Mouse (Mus musculus) embryonic facial prominence, embryonic 14.5 days (tissue): Measurements from ENCODE around the gene Svopl. TPM values are rescaled to one million over a fixed set of nuclear protein-coding genes. Genes with fewer than 3 reads are reported as not detected.

Experiments
- ATAC-seq: fragments of 200-750 bp; cut with Nextera tagmentation; 2 replicates; pipeline ENCODE4 v1.8.0; 2017; ENCODE audit warnings: low read depth, moderate number of reproducible peaks, moderate TSS enrichment
- DNase-seq: peaks from one replicate; pipeline ENCODE4 v3.0.0-alpha.2; 2015; ENCODE audit warnings: low spot score
- H3K27ac ChIP-seq: fragments of 300-500 bp; sonication (generic); replicated peaks from 2 replicates; pipeline ENCODE4 v1.5.1; 2014; ENCODE audit warnings: low read depth, mild to moderate bottlenecking, low read length, moderate library complexity
- H3K27me3 ChIP-seq: fragments of 300-500 bp; sonication (generic); replicated peaks from 2 replicates; pipeline ENCODE4 v1.6.1; 2014; ENCODE audit warnings: low read length; ENCODE audit not compliant: control insufficient read depth, insufficient read depth
- H3K36me3 ChIP-seq: fragments of 300-500 bp; sonication (generic); 2 replicates; pipeline ENCODE4 v1.6.1; 2014; ENCODE audit warnings: low read length, mixed read lengths; ENCODE audit not compliant: control insufficient read depth, insufficient read depth
- H3K4me1 ChIP-seq: fragments of 300-500 bp; sonication (generic); 2 replicates; pipeline ENCODE4 v1.6.1; 2014; ENCODE audit warnings: antibody characterized with exemption, low read length; ENCODE audit not compliant: control insufficient read depth, insufficient read depth
- H3K4me2 ChIP-seq: fragments of 300-500 bp; sonication (generic); 2 replicates; pipeline ENCODE4 v1.6.1; 2014; ENCODE audit warnings: low read depth, mild to moderate bottlenecking, low read length, moderate library complexity, mixed read lengths
- H3K4me3 ChIP-seq: fragments of 300-500 bp; sonication (generic); 2 replicates; pipeline ENCODE4 v1.5.1; 2014; ENCODE audit warnings: low read depth, mild to moderate bottlenecking, low read length
- H3K9ac ChIP-seq: fragments of 300-500 bp; sonication (generic); 2 replicates; pipeline ENCODE4 v1.6.1; 2014; ENCODE audit warnings: low read depth, mild to moderate bottlenecking, low read length, moderate library complexity, mixed read lengths
- H3K9me3 ChIP-seq: fragments of 300-500 bp; sonication (generic); 2 replicates; pipeline ENCODE4 v1.6.1; 2016; ENCODE audit warnings: low read length; ENCODE audit not compliant: control insufficient read depth
- WGBS: fragments of 180-500 bp; shearing (Covaris S2); extraction: QIAGEN DNeasy Blood & Tissue Kit; methylation state at CpG from one replicate; pipeline ENCODE4 v1.1.7; 2014; 5-methylcytosine and 5-hydroxymethylcytosine counted together
- polyA plus RNA-seq: library from polyadenylated mRNA; unstranded; fragments of >200 nt; fragmentation: Nextera tagmentation; extraction: Ambion mirVana; gene quantifications from 2 replicates; pipeline ENCODE4 v1.2.1, GENCODE M21; 2014

Svopl gene
- 3.8 and 6.0 TPM in 2 replicates for polyA plus RNA-seq

GRCm38 (mm10) chr6:38046838-38047237 lies at the start of gene Svopl:
Gene Svopl, minus strand, starts transcription at chr6:38046996.
- 10% methylated on average over 6 of the region's 6 CpGs for WGBS
- Histone ChIP-seq H3K9ac (no peak within 1 kb of the TSS), H3K9me3 (no peaks in the 10 kb centered on the region), H3K4me1 (peaks cover 10% of the 10 kb centered on the region), H3K4me2 (no peak within 1 kb of the TSS), H3K36me3 (no peaks in the 10 kb centered on the region), H3K27ac (peak within 1 kb of the TSS; percentile 29; the same call in 1 of the 2 replicates), H3K4me3 (no peak within 1 kb of the TSS), H3K27me3 (no peaks in the 10 kb centered on the region)
- no peak for ATAC-seq
- peak; percentile 47 for DNase-seq

- ATAC-seq (no peak), DNase-seq (no peak)
- H3K4me1 ChIP-seq: no peaks in the 10 kb centered on the region
- 87% methylated on average over 10 of the region's 10 CpGs for WGBS
- no peak overlapping the region for H3K27ac ChIP-seq
- no peaks in the 10 kb centered on the region for H3K27me3 ChIP-seq
- H3K4me3 ChIP-seq: no peak overlapping the region
- no peak overlapping the region for H3K9ac ChIP-seq
- no peaks in the 10 kb centered on the region for H3K36me3 ChIP-seq
- no peaks in the 10 kb centered on the region; the same call in 1 of the 2 replicates for H3K9me3 ChIP-seq
- no peak overlapping the region for H3K4me2 ChIP-seq
Measured at GRCm38 (mm10) chr6:38094701-38095100, 47.9 kb upstream of the Svopl start.

GRCm38 (mm10) chr6:38092539-38092938 lies 45.7 kb upstream of the Svopl start:
- no peaks in the 10 kb centered on the region for H3K27me3 ChIP-seq
- no peak overlapping the region for H3K4me3 ChIP-seq
- no peak overlapping the region for H3K9ac ChIP-seq
- H3K4me1 ChIP-seq: no peaks in the 10 kb centered on the region
- no peak overlapping the region for H3K4me2 ChIP-seq
- H3K27ac ChIP-seq: no peak overlapping the region
- no peaks in the 10 kb centered on the region for H3K36me3 ChIP-seq
- 93% methylated on average over 8 of the region's 8 CpGs for WGBS
- DNase-seq: no peak
- ATAC-seq: no peak
- H3K9me3 ChIP-seq: no peaks in the 10 kb centered on the region; the same call in 1 of the 2 replicates

GRCm38 (mm10) chr6:38087242-38088026 lies 40.6 kb upstream of the Svopl start:
- ATAC-seq: no peak
- 71% methylated on average over 9 of the region's 9 CpGs for WGBS

GRCm38 (mm10) chr6:38083204-38083603 lies 36.4 kb upstream of the Svopl start:
- H3K9ac ChIP-seq: no peak overlapping the region
- no peaks in the 10 kb centered on the region for H3K27me3 ChIP-seq
- DNase-seq (peak; percentile 22), ATAC-seq (no peak)
- H3K36me3 ChIP-seq: no peaks in the 10 kb centered on the region
- H3K4me2 ChIP-seq: no peak overlapping the region
- WGBS: 36% methylated on average over 4 of the region's 4 CpGs
- no peak overlapping the region for H3K27ac ChIP-seq
- H3K4me1 ChIP-seq: peaks cover 14% of the 10 kb centered on the region
- no peaks in the 10 kb centered on the region for H3K9me3 ChIP-seq
- H3K4me3 ChIP-seq: no peak overlapping the region

More at GRCm38 (mm10) chr6:38087242-38088026, 40.6 kb upstream of the Svopl start:
- H3K9ac ChIP-seq: no peak overlapping the region
- no peak overlapping the region for H3K4me3 ChIP-seq
- no peak for DNase-seq
- H3K27ac ChIP-seq: no peak overlapping the region
- H3K27me3 ChIP-seq: no peaks in the 10 kb centered on the region
- H3K4me1 ChIP-seq: peaks cover 3% of the 10 kb centered on the region
- H3K4me2 ChIP-seq: no peak overlapping the region
- H3K36me3 ChIP-seq: no peaks in the 10 kb centered on the region
- H3K9me3 ChIP-seq: no peaks in the 10 kb centered on the region; the same call in 1 of the 2 replicates

GRCm38 (mm10) chr6:38081727-38082341 lies 35.0 kb upstream of the Svopl start:
- Histone ChIP-seq H3K4me3 (no peak overlapping the region), H3K9ac (no peak overlapping the region), H3K27me3 (no peaks in the 10 kb centered on the region), H3K36me3 (no peaks in the 10 kb centered on the region), H3K4me1 (peaks cover 14% of the 10 kb centered on the region), H3K4me2 (no peak overlapping the region), H3K27ac (peak overlapping the region; percentile 52; the same call in 1 of the 2 replicates), H3K9me3 (no peaks in the 10 kb centered on the region)
- ATAC-seq: peak; percentile 75
- DNase-seq: peak; percentile 68
- WGBS: 35% methylated on average over 11 of the region's 11 CpGs

- Histone ChIP-seq H3K4me1 (peaks cover 14% of the 10 kb centered on the region), H3K4me2 (no peak overlapping the region), H3K36me3 (no peaks in the 10 kb centered on the region), H3K9me3 (0 out of 2 replicates have a peak, but pooled peaks cover under 1% of the 10 kb centered on the region), H3K27me3 (no peaks in the 10 kb centered on the region), H3K27ac (no peak overlapping the region; the same call in 1 of the 2 replicates), H3K9ac (no peak overlapping the region), H3K4me3 (no peak overlapping the region)
- DNase-seq (peak; percentile 41), ATAC-seq (no peak)
- WGBS: 57% methylated on average over 4 of the region's 4 CpGs
Measured at GRCm38 (mm10) chr6:38080364-38080763, 33.6 kb upstream of the Svopl start.

- no peak overlapping the region for H3K9ac ChIP-seq
- H3K4me3 ChIP-seq: no peak overlapping the region
- H3K9me3 ChIP-seq: 0 out of 2 replicates have a peak, but pooled peaks cover 4% of the 10 kb centered on the region
- H3K36me3 ChIP-seq: no peaks in the 10 kb centered on the region
- no peak for DNase-seq
- H3K27me3 ChIP-seq: no peaks in the 10 kb centered on the region
- no peak overlapping the region for H3K27ac ChIP-seq
- no peak overlapping the region for H3K4me2 ChIP-seq
- H3K4me1 ChIP-seq: no peaks in the 10 kb centered on the region
- ATAC-seq: no peak
- WGBS: 80% methylated on average over 3 of the region's 3 CpGs
Measured at GRCm38 (mm10) chr6:38073592-38073991, 26.8 kb upstream of the Svopl start.
